Comparison of ENCODE assay signal across 7 mouse cellular contexts in genomic region chr2:79309454-79310118, GRCm38 (mm10). TPM values are rescaled to one million over a fixed set of nuclear protein-coding genes. Genes with fewer than 3 reads are reported as not detected.
DNase-seq lines count a peak whose midpoint lies in the region.

No protein-coding gene starts in this region.

- intact Hi-C loops in left cerebral cortex, postnatal 25 days (cut with DNase I), result loop anchor here (1.0 to 2.0 kb wide), 2 partner anchors 45 to 146 kb away; no protein-coding TSS in a partner anchor

- peak; percentile 1 for DNase-seq in kidney, adult 9 months
- no peak for DNase-seq in kidney, adult 8-10 months
- DNase-seq in brain, embryonic 18.5 days (ENCODE audit: low read depth, low spot score), result peak; percentile 14
- DNase-seq in cerebellum, adult 9-10 months, result peak; percentile 86
- DNase-seq in left cerebral cortex, postnatal 25 days (ENCODE audit: low spot score in 2 of 2), result peak; percentile 42 to 64
- DNase-seq in MN1 (ENCODE audit: low spot score), result no peak
- no peak for DNase-seq in kidney, postnatal 4 days

RNA-seq across cellular contexts. Expression of gene Itga4, which starts 54.4 kb away (rescaled TPM):
- total RNA-seq in left cerebral cortex, postnatal 25 days (2021), result 10 to 100 TPM; 12.1 to 12.2 TPM

Comparison
In these comparisons a context has a peak if more than half of its experiments do, and no peak if none do; other contexts are left out.
1. DNase-seq: peak in kidney, adult 9 months (single experiment), brain, embryonic 18.5 days (single experiment), cerebellum, adult 9-10 months (single experiment) and left cerebral cortex, postnatal 25 days (2 of 2); none in kidney, adult 8-10 months (0 of 2), MN1 (single experiment) and kidney, postnatal 4 days (0 of 2).